Mouse (Mus musculus): ENCODE data around the gene Gm21366.
"Not testable (repeated sequence)": the region's sequence is repeated elsewhere in the genome, so short reads cannot be mapped to it uniquely, and the experiment has no call there.

Gene Gm21366

GRCm38 (mm10) chrY:22861156-22861555 is at the start of gene Gm21366:
TSS of gene Gm21366 (minus strand) at chrY:22861256.
- not testable (repeated sequence) for H3K9me3 ChIP-seq (ENCODE audit: low read length); H3K27me3 ChIP-seq (ENCODE audit: insufficient read depth, low read length); H3K4me3 ChIP-seq (replicated peaks; ENCODE audit: low read length); H3K36me3 ChIP-seq (ENCODE audit: insufficient read depth, low read length); H3K4me1 ChIP-seq (replicated peaks; ENCODE audit: low read depth, low read length)

Measured in E14TG2a.4 (cell line).